Mouse (Mus musculus) stomach, postnatal 0 days (tissue): ENCODE data around the gene Grpr. TPM values are rescaled to one million over a fixed set of nuclear protein-coding genes. Genes with fewer than 3 reads are reported as not detected.

Source experiments
- ATAC-seq: fragments of 200-750 bp; cut with Nextera tagmentation; 2 replicates; pipeline ENCODE4 v1.8.0; 2017; ENCODE audit not compliant: low FRiP score, low TSS enrichment
- DNase-seq: peaks from one replicate; pipeline ENCODE4 v3.0.0-alpha.2; 2016; ENCODE audit warnings: low spot score
- H3K27ac ChIP-seq: fragments of 300-500 bp; sonication (generic); replicated peaks from 2 replicates; pipeline ENCODE4 v1.5.1; 2014; ENCODE audit warnings: mild to moderate bottlenecking, control low read depth
- H3K27me3 ChIP-seq: fragments of 300-500 bp; sonication (generic); 2 replicates; pipeline ENCODE4 v1.6.1; 2014; ENCODE audit warnings: low read length; ENCODE audit not compliant: control insufficient read depth, insufficient read depth
- H3K36me3 ChIP-seq: fragments of 300-500 bp; sonication (generic); 2 replicates; pipeline ENCODE4 v1.6.1; 2014; ENCODE audit warnings: low read length, mixed read lengths; ENCODE audit not compliant: control insufficient read depth, insufficient read depth
- H3K4me1 ChIP-seq: fragments of 300-500 bp; sonication (generic); replicated peaks from 2 replicates; pipeline ENCODE4 v1.6.1; 2014; ENCODE audit warnings: antibody characterized with exemption; ENCODE audit not compliant: control insufficient read depth, insufficient read depth
- H3K4me2 ChIP-seq: fragments of 300-500 bp; sonication (generic); replicated peaks from 2 replicates; pipeline ENCODE4 v1.6.1; 2014; ENCODE audit warnings: low read depth, mild to moderate bottlenecking, control low read depth, moderate library complexity
- H3K4me3 ChIP-seq: fragments of 300-500 bp; sonication (generic); 2 replicates; pipeline ENCODE4 v1.5.1; 2014; ENCODE audit warnings: low read depth, low read length, control low read depth
- H3K9ac ChIP-seq: fragments of 300-500 bp; sonication (generic); 2 replicates; pipeline ENCODE4 v1.6.1; 2014; ENCODE audit warnings: mild to moderate bottlenecking, low read length, control low read depth, mixed read lengths
- H3K9me3 ChIP-seq: fragments of 300-500 bp; sonication (generic); 2 replicates; pipeline ENCODE4 v1.6.1; 2016; ENCODE audit warnings: low read length; ENCODE audit not compliant: control insufficient read depth
- CTCF ChIP-seq: IDR thresholded peaks from 2 replicates; pipeline ENCODE4 v1.5.1; 2016; ENCODE audit warnings: antibody characterized with exemption, low read depth, mild to moderate bottlenecking, moderate library complexity
- WGBS: fragments of 180-500 bp; shearing (Covaris S2); extraction: QIAGEN DNeasy Blood & Tissue Kit; methylation state at CpG from one replicate; pipeline ENCODE4 v1.1.7; 2014; 5-methylcytosine and 5-hydroxymethylcytosine counted together
- polyA plus RNA-seq: library from polyadenylated mRNA; unstranded; fragments of >200 nt; fragmentation: Nextera tagmentation; extraction: Ambion mirVana; gene quantifications from 2 replicates; pipeline ENCODE4 v1.2.1, GENCODE M21; 2015

Gene Grpr
- polyA plus RNA-seq, 1 experiment from 2014 or later, result 0.46 TPM

- no peak for TF ChIP-seq CTCF
- ATAC-seq (no peak), DNase-seq (no peak)
- no peak overlapping the region for H3K27ac ChIP-seq
- H3K4me1 ChIP-seq, result no peaks in the 10 kb centered on the region
- no peaks in the 10 kb centered on the region for H3K9me3 ChIP-seq
- WGBS, result 66% methylated on average over 3 of the region's 3 CpGs
- H3K4me3 ChIP-seq, result no peak overlapping the region
- H3K36me3 ChIP-seq, result no peaks in the 10 kb centered on the region
- no peak overlapping the region for H3K9ac ChIP-seq
- no peak overlapping the region for H3K4me2 ChIP-seq
- H3K27me3 ChIP-seq, result no peaks in the 10 kb centered on the region
Measured at GRCm38 (mm10) chrX:163502088-163502487, 47.4 kb downstream of the Grpr start.

Other genes starting within 250 kb of the Grpr start
- gene Rnf138rt1, start 211.7 kb upstream of the Grpr start, polyA plus RNA-seq, result 0.25 and 0.53 TPM in 2 replicates